Mouse (Mus musculus): ENCODE data around the gene Pold1. TPM values are rescaled to one million over a fixed set of nuclear protein-coding genes. Genes with fewer than 3 reads are reported as not detected.

Pold1 gene
- total and polyA plus RNA-seq, 2 experiments = 2.4 to 6.5 TPM

DNA sequence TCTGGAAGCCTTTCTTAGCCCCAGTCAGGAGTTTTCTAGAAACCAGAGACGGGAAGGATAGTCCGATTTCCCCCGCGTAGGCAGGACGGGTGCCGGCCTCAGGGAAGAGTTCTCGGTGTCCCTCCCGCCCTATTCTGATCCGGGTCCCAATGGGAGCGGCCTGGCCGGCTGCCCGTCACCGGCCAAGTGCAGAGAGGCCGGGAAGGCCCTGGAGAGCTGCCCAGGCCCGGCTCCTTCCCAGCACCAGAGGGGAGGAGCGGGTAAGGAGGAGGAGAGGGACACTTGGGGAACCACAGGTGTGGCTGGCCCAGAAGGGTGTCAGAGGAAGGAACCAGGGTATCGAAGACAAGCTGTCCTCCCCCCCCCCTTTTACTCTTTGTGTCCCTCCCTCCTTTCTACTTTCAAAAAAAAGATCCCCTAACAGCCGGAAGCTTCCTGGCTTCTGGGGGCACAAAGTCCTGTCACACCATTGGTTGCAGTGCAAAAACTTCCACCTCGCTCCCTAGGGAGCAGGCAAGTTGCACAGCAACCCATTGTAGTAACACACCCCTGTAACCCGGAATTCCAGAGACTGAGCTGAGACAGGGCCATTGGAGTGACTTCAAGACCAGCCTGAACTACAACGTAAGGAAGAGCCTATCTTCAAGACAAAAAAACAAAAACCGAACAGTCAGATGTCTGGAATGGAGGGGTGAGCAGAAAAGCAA is 23.4 kb downstream of the Pold1 start:
- peak; percentile 48 for DNase-seq (ENCODE audit: extremely low read depth, low read depth, low spot score)
- H3K4me1 ChIP-seq (ENCODE audit: control insufficient read depth, insufficient read depth, low read length) = no peaks in the 10 kb centered on the region
- TF ChIP-seq CTCF (IDR thresholded peaks at IDR 0.05; ENCODE audit: low read depth, low read length) (no peak), POLR2A (IDR thresholded peaks at IDR 0.05; ENCODE audit: extremely low read depth, insufficient read depth, low read length) (no peak)
- H3K27ac ChIP-seq (replicated peaks; ENCODE audit: insufficient read depth, low read depth, low read length) = no peak overlapping the region
- H3K4me3 ChIP-seq (ENCODE audit: insufficient read depth, low read depth, low read length) = peak overlapping the region; percentile 27; the same call in 1 of the 2 replicates
- WGBS = 16% methylated on average over 22 of the region's 22 CpGs
- peaks cover 6% of the 10 kb centered on the region; the same call in 1 of the 2 replicates for H3K27me3 ChIP-seq (ENCODE audit: control insufficient read depth, insufficient read depth, low read length)
- no peaks in the 10 kb centered on the region for H3K36me3 ChIP-seq (ENCODE audit: control insufficient read depth, insufficient read depth, low read length)
- H3K9ac ChIP-seq (ENCODE audit: low read depth, low read length) = 0 out of 2 replicates have a peak overlapping the region, but pooled peaks have one; percentile 12
- H3K79me2 ChIP-seq (ENCODE audit: control insufficient read depth, insufficient read depth, low read length) = no peaks in the 10 kb centered on the region

DNA sequence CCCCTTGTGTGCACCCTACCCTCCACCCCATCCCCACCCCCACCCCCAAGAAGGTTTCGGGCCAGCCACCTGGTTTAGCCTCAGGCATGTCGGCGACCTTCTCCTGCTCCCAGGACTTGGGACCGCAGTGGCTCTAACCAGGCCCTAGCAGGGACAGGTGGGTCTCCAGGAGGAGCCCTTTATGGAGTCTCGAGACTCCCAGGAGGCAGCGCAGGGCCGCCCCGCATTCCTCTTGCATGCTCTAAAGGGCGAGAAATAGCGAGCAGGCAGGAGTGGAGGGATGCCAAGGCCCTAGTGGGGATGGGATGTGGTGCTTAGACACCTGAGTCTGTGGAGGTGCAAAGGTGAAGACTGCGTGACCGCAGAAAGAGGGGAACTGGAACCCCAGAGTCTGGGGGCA is 24.1 kb downstream of the Pold1 start, which contains the start of gene Mybpc2:
TSS of gene Mybpc2 (minus strand) at position 155 of the 400 bp plus-strand sequence.
- Histone ChIP-seq H3K27me3 (ENCODE audit: control insufficient read depth, insufficient read depth, low read length) (peaks cover 6% of the 10 kb centered on the region; the same call in 1 of the 2 replicates), H3K4me3 (ENCODE audit: insufficient read depth, low read depth, low read length) (peak within 1 kb of the TSS; percentile 27; the same call in 1 of the 2 replicates), H3K4me1 (ENCODE audit: control insufficient read depth, insufficient read depth, low read length) (no peaks in the 10 kb centered on the region), H3K36me3 (ENCODE audit: control insufficient read depth, insufficient read depth, low read length) (no peaks in the 10 kb centered on the region), H3K9ac (ENCODE audit: low read depth, low read length) (0 out of 2 replicates have a peak within 1 kb of the TSS, but pooled peaks have one; percentile 12), H3K27ac (replicated peaks; ENCODE audit: insufficient read depth, low read depth, low read length) (no peak within 1 kb of the TSS), H3K79me2 (ENCODE audit: control insufficient read depth, insufficient read depth, low read length) (no peaks in the 10 kb centered on the region)
- no peak for DNase-seq (ENCODE audit: extremely low read depth, low read depth, low spot score)
- WGBS = 42% methylated on average over 12 of the region's 12 CpGs
- TF ChIP-seq CTCF (IDR thresholded peaks at IDR 0.05; ENCODE audit: low read depth, low read length) (no peak), POLR2A (IDR thresholded peaks at IDR 0.05; ENCODE audit: extremely low read depth, insufficient read depth, low read length) (no peak)

DNA sequence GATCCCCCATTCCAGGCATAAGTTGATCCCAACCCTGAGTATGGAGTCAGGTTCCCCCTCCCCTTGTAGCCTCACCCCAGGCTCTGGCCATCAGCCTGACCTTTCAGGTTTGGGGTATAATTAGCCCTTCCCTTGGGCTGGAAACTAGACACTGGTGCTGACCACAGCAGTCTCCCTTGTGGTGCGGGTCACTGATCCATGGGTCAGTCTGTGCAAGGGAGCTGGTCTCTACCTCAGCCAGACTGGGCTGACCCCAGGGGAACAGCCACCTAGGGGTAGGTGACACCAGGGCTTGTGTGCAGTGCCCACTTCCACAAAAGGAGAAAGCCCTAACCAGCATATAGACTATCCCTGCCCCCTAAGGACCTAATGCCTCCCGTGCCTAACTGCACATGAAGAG is 25.6 kb downstream of the Pold1 start:
- Histone ChIP-seq H3K79me2 (ENCODE audit: control insufficient read depth, insufficient read depth, low read length) (no peaks in the 10 kb centered on the region), H3K27me3 (ENCODE audit: control insufficient read depth, insufficient read depth, low read length) (peaks cover 6% of the 10 kb centered on the region; the same call in 1 of the 2 replicates), H3K4me1 (ENCODE audit: control insufficient read depth, insufficient read depth, low read length) (no peaks in the 10 kb centered on the region), H3K4me3 (ENCODE audit: insufficient read depth, low read depth, low read length) (no peak overlapping the region), H3K27ac (replicated peaks; ENCODE audit: insufficient read depth, low read depth, low read length) (no peak overlapping the region), H3K36me3 (ENCODE audit: control insufficient read depth, insufficient read depth, low read length) (no peaks in the 10 kb centered on the region), H3K9ac (ENCODE audit: low read depth, low read length) (no peak overlapping the region)
- WGBS = 75% methylated on average over 2 of the region's 2 CpGs
- TF ChIP-seq CTCF (IDR thresholded peaks at IDR 0.05; ENCODE audit: low read depth, low read length) = no peak
- TF ChIP-seq POLR2A (IDR thresholded peaks at IDR 0.05; ENCODE audit: extremely low read depth, insufficient read depth, low read length) = no peak
- no peak for DNase-seq (ENCODE audit: extremely low read depth, low read depth, low spot score)

DNA sequence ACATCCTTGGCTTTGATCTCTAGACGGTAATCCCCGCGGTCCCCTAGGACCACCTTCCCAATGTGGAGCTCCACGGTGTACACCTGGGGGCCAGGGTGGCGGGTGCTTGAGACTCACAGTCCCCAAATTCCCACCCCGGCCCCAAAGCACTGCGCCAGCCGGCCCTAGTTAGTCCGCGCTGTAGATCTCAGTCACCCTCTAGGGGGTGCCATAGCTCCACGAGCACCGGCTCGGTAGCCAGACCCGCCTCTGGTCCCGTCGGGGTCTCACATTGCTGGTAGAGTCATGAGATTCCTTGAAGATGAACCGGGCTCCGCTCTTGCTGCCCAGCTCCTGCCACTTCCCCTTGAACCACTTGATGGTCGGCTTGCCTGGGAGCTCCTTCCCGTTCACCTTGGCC is 26.9 kb downstream of the Pold1 start:
- H3K27ac ChIP-seq (replicated peaks; ENCODE audit: insufficient read depth, low read depth, low read length) = no peak overlapping the region
- no peak for DNase-seq (ENCODE audit: extremely low read depth, low read depth, low spot score)
- H3K4me1 ChIP-seq (ENCODE audit: control insufficient read depth, insufficient read depth, low read length) = no peaks in the 10 kb centered on the region
- no peak for TF ChIP-seq POLR2A (IDR thresholded peaks at IDR 0.05; ENCODE audit: extremely low read depth, insufficient read depth, low read length)
- peak; percentile 80 for TF ChIP-seq CTCF (IDR thresholded peaks at IDR 0.05; ENCODE audit: low read depth, low read length)
- H3K36me3 ChIP-seq (ENCODE audit: control insufficient read depth, insufficient read depth, low read length) = no peaks in the 10 kb centered on the region
- no peaks in the 10 kb centered on the region for H3K79me2 ChIP-seq (ENCODE audit: control insufficient read depth, insufficient read depth, low read length)
- no peak overlapping the region for H3K4me3 ChIP-seq (ENCODE audit: insufficient read depth, low read depth, low read length)
- 4% methylated on average over 20 of the region's 20 CpGs for WGBS
- peaks cover 6% of the 10 kb centered on the region; the same call in 1 of the 2 replicates for H3K27me3 ChIP-seq (ENCODE audit: control insufficient read depth, insufficient read depth, low read length)
- H3K9ac ChIP-seq (ENCODE audit: low read depth, low read length) = no peak overlapping the region

DNA sequence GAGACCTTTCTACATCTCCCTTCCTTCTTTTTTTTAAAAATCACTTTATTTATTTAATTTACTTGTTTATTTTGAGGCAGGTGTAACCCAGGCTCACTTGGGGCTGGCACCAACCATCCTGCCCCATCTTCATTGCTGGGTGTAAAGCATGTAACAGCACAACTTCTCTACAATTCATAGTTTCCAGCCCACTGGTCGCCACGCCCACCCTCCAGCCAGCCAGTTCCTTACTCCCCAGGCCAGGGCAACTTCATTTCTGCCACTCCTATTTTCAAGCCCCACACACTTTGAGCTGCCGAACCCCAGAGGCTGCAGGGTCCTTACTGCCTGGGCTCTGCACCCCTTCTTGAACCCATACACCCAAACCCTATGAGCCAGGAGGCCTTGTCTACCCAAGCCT is 27.7 kb downstream of the Pold1 start:
- H3K4me1 ChIP-seq (ENCODE audit: control insufficient read depth, insufficient read depth, low read length) = no peaks in the 10 kb centered on the region
- 76% methylated on average over 3 of the region's 3 CpGs for WGBS
- no peaks in the 10 kb centered on the region for H3K36me3 ChIP-seq (ENCODE audit: control insufficient read depth, insufficient read depth, low read length)
- H3K4me3 ChIP-seq (ENCODE audit: insufficient read depth, low read depth, low read length) = no peak overlapping the region
- peaks cover 6% of the 10 kb centered on the region; the same call in 1 of the 2 replicates for H3K27me3 ChIP-seq (ENCODE audit: control insufficient read depth, insufficient read depth, low read length)
- no peak for DNase-seq (ENCODE audit: extremely low read depth, low read depth, low spot score)
- TF ChIP-seq CTCF (IDR thresholded peaks at IDR 0.05; ENCODE audit: low read depth, low read length) (no peak), POLR2A (IDR thresholded peaks at IDR 0.05; ENCODE audit: extremely low read depth, insufficient read depth, low read length) (no peak)
- no peak overlapping the region for H3K9ac ChIP-seq (ENCODE audit: low read depth, low read length)
- no peaks in the 10 kb centered on the region for H3K79me2 ChIP-seq (ENCODE audit: control insufficient read depth, insufficient read depth, low read length)
- H3K27ac ChIP-seq (replicated peaks; ENCODE audit: insufficient read depth, low read depth, low read length) = no peak overlapping the region
